ENCODE assay signal across 13 mouse cellular contexts in the genomic region with DNA sequence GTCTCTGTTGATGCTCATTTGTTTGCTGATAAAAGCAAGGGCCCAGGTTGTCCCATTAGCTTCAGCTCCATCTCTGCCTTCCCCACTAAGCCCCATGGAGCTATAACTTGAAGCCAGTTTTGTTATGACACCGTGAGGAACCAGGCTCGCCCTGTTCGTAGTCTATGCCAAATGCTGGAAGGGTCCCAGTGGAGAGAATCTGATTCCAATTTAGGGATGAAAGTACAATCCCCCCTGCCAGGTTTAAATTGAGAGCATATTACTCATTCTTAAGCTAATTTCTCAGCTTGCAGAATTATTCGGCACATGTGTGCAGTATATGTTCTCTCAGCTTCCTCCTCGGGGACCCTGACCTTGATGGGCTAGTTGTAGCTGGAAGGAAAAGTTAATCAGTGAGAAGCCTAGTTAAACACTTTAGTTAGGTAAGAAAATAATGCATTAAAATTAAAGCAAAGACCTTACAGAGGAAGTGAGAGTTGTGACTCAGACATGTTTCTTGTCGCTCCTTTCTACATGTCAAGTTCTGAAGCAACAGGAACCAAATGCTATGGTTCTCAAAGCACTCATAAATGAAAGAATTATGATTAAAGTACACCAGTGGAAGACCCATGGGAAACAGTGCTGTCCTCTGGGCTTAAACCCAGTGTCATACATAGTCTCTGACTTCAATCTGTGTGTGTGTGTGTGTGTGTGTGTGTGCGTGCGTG.
A peak's percentile ranks its signal among the peaks of the same experiment; 100 is the strongest.
DNase-seq lines count a peak whose midpoint lies in the region; ATAC-seq lines count a peak whose summit lies in the region.
"Had no signal": no experiment of that assay in that cellular context is flagged by ENCODE, and none has a peak within 500 bp of the region (broad histone marks: within the 10 kb centered on the region; RNA-seq: fewer than 3 reads in every experiment).

No protein-coding gene starts in this region.

- peak; percentile 20 for DNase-seq in midbrain, embryonic 14.5 days
- peak; percentile 9 for DNase-seq in embryo, embryonic 11.5 days (ENCODE audit: low read depth, low spot score)
- no peak for DNase-seq in urinary bladder, postnatal 14 days (ENCODE audit: low spot score)
- no peak for DNase-seq in adrenal gland, postnatal 25 days
- DNase-seq: cerebellum, adult 11-12 months; kidney, adult 18-20 months; liver, postnatal 0 days; thymus, postnatal 4 days had no signal

- H3K4me3 ChIP-seq in midbrain, embryonic 14.5 days (replicated peaks; ENCODE audit: low read depth, low read length), result no peak overlapping the region
- H3K4me3 ChIP-seq in midbrain, embryonic 15.5 days, result no peak overlapping the region
- H3K4me3 ChIP-seq: erythroblast, embryonic 14.5 days; hindbrain, embryonic 13.5 days had no signal

- H3K9me3 ChIP-seq in midbrain, embryonic 14.5 days (ENCODE audit: control insufficient read depth, low read length), result no peaks in the 10 kb centered on the region
- no peaks in the 10 kb centered on the region for H3K9me3 ChIP-seq in midbrain, embryonic 15.5 days
- H3K9me3 ChIP-seq: hindbrain, embryonic 13.5 days had no signal

- no peak overlapping the region for H3K4me2 ChIP-seq in midbrain, embryonic 14.5 days (ENCODE audit: low read length)
- no peak overlapping the region for H3K4me2 ChIP-seq in midbrain, embryonic 15.5 days
- H3K4me2 ChIP-seq: hindbrain, embryonic 13.5 days had no signal

- WGBS in midbrain, embryonic 14.5 days, result 67% methylated on average over 8 of the region's 8 CpGs
- WGBS in midbrain, embryonic 15.5 days, result 66% methylated on average over 8 of the region's 8 CpGs

- no peak for ATAC-seq in midbrain, embryonic 14.5 days (ENCODE audit: low FRiP score, low TSS enrichment)
- no peak for ATAC-seq in midbrain, embryonic 15.5 days (replicated peaks)
- ATAC-seq in granulocyte monocyte progenitor cell, adult 5-6 weeks (replicated peaks; ENCODE audit: poor library complexity, severe bottlenecking), result peak; percentile 84
- 0 out of 2 replicates have a peak, but pooled peaks have one; percentile 30 for ATAC-seq in neutrophil, adult 5-6 weeks (ENCODE audit: extremely low read depth, insufficient number of reproducible peaks, low FRiP score, poor library complexity, severe bottlenecking)
- ATAC-seq: liver, postnatal 0 days had no signal

- H3K27me3 ChIP-seq in midbrain, embryonic 14.5 days (ENCODE audit: control insufficient read depth, insufficient read depth, low read length), result no peaks in the 10 kb centered on the region
- H3K27me3 ChIP-seq in midbrain, embryonic 15.5 days (replicated peaks), result no peaks in the 10 kb centered on the region
- H3K27me3 ChIP-seq: hindbrain, embryonic 13.5 days had no signal

- H3K4me1 ChIP-seq in midbrain, embryonic 14.5 days (ENCODE audit: control insufficient read depth, insufficient read depth, low read length), result 0 out of 2 replicates have a peak, but pooled peaks cover 6% of the 10 kb centered on the region
- H3K4me1 ChIP-seq in midbrain, embryonic 15.5 days, result no peaks in the 10 kb centered on the region

- H3K9ac ChIP-seq in midbrain, embryonic 14.5 days (replicated peaks; ENCODE audit: low read length), result no peak overlapping the region
- no peak overlapping the region for H3K9ac ChIP-seq in midbrain, embryonic 15.5 days
- H3K9ac ChIP-seq: hindbrain, embryonic 13.5 days; liver, postnatal 0 days had no signal

- H3K27ac ChIP-seq in midbrain, embryonic 14.5 days (replicated peaks; ENCODE audit: low read depth, low read length), result no peak overlapping the region
- no peak overlapping the region for H3K27ac ChIP-seq in midbrain, embryonic 15.5 days
- H3K27ac ChIP-seq: hindbrain, embryonic 13.5 days had no signal

- no peaks in the 10 kb centered on the region for H3K36me3 ChIP-seq in midbrain, embryonic 14.5 days (ENCODE audit: control insufficient read depth, insufficient read depth, low read length)
- no peaks in the 10 kb centered on the region for H3K36me3 ChIP-seq in midbrain, embryonic 15.5 days (replicated peaks)
- H3K36me3 ChIP-seq: hindbrain, embryonic 13.5 days had no signal

Comparison
In these comparisons a context has a peak if more than half of its experiments do, and no peak if none do; other contexts are left out.
1. ATAC-seq: peak in granulocyte monocyte progenitor cell, adult 5-6 weeks (single experiment) and neutrophil, adult 5-6 weeks (single experiment); none in midbrain, embryonic 14.5 days (single experiment) and midbrain, embryonic 15.5 days (single experiment).
2. DNase-seq: peak in midbrain, embryonic 14.5 days (single experiment) and embryo, embryonic 11.5 days (single experiment); none in urinary bladder, postnatal 14 days (single experiment) and adrenal gland, postnatal 25 days (single experiment).